Mouse (Mus musculus) duodenum, adult 2 months (tissue): Measurements from ENCODE around the gene Pik3r3. TPM values are rescaled to one million over a fixed set of nuclear protein-coding genes. Genes with fewer than 3 reads are reported as not detected.

ENCODE experiments used
- polyA plus RNA-seq: library from polyadenylated mRNA; depleted of rRNA; stranded (reverse); fragments of >200 nt; gene quantifications from 2 replicates; pipeline ENCODE4 v1.2.3, GENCODE M21; 2012; ENCODE audit warnings: low replicate concordance; rRNA removed

Pik3r3 gene
- polyA plus RNA-seq = 2.9 and 6.9 TPM in 2 replicates

DNA sequence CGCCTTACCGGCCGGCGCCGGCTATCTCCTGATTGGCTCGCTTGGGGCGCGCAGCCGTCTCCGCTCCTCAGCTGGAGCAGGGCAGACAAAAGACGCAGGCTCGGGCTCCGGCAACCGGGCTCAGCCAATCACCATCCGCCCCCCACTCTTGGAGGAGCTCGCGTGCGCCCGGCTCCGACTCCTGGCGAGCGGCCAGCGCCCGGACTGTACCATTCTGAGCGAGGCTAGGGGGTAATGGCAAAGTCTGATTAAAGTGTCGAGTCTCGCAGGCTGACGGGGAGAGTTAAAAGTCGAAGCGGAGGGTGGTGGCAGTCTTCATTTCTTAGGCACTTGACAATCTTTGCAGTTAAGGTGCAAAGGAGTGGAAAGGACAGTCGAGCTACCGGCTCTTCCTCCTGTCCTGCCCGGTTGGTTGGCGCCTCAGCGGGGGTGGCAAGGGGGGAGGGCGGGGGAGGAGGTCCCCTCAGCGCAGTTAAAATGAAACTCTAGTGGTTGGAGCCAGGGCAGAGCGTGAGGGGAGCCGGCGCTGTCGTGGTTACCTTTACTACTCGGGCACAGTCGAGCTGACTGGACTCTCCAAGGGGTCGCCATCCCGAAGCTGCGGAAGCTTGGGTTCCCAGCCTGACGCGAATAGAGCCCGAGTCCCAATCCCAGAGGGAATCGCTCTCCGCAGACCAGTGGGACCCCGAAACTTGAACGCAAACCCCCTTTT lies at the start of gene Pik3r3:
Pik3r3 (plus strand) TSS at position 479 of the 712 bp plus-strand sequence.

DNA sequence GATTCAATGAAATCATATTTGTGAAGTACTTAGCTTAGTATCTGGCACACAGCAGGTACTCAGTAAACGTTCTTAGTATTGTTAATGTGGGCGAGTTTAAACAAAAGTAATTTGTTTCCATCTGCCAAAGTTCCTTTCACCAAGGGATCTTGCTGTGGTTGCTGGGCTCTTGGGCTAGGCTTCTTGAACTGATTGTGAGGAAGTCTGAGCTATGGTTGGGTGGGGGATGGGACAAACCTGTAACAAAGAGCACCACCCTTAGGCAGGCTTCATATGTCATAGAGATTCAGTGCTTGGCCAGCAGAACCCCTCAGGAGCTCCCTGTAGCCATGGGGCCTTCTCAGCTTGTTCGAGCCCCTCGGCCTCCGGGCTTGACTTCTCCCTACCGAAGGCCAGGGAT lies 48.3 kb upstream of the Pik3r3 start, which contains the start of the genes 1700042G07Rik and Gm49337:
1700042G07Rik (plus strand) TSS at position 301 of the 400 bp plus-strand sequence.
Gm49337 (plus strand) TSS at position 313 of the 400 bp plus-strand sequence.

Other genes starting within 250 kb of the Pik3r3 start
- gene Faah, start 203.7 kb upstream of the Pik3r3 start, polyA plus RNA-seq = 63.8 and 137 TPM in 2 replicates
- gene Nsun4, start 167.7 kb upstream of the Pik3r3 start, polyA plus RNA-seq = 4.7 and 5.1 TPM in 2 replicates
- gene Uqcrh, start 146.5 kb upstream of the Pik3r3 start, polyA plus RNA-seq = 57.7 and 72.0 TPM in 2 replicates
- gene Lrrc41, start 146.3 kb upstream of the Pik3r3 start, polyA plus RNA-seq = 71.8 and 77.1 TPM in 2 replicates
- 1.2 and 1.9 TPM in 2 replicates for gene Rad54l, start 97.9 kb upstream of the Pik3r3 start, polyA plus RNA-seq
- gene Pomgnt1, start 97.8 kb upstream of the Pik3r3 start, polyA plus RNA-seq = 11.5 and 13.8 TPM in 2 replicates
- gene Lurap1, start 70.3 kb upstream of the Pik3r3 start, polyA plus RNA-seq = 0.58 and 0.90 TPM in 2 replicates
- gene Tspan1, start 54.0 kb upstream of the Pik3r3 start, polyA plus RNA-seq = 16.3 TPM in 2 replicates
- gene 1700042G07Rik, start 48.2 kb upstream of the Pik3r3 start, polyA plus RNA-seq = not detected in 2 replicates
- gene Gm49337, start 48.2 kb upstream of the Pik3r3 start, polyA plus RNA-seq = not detected in 2 replicates
- gene Mast2, start 242.6 kb downstream of the Pik3r3 start, polyA plus RNA-seq = 170 and 175 TPM in 2 replicates